Mouse (Mus musculus): Measurements from ENCODE around the gene Kif27. TPM values are rescaled to one million over a fixed set of nuclear protein-coding genes. Genes with fewer than 3 reads are reported as not detected.
A peak's percentile ranks its signal among the peaks of the same experiment; 100 is the strongest.
"Not testable (repeated sequence)": the region's sequence is repeated elsewhere in the genome, so short reads cannot be mapped to it uniquely, and the experiment has no call there.

Gene Kif27
- total RNA-seq (2014; rRNA removed) (under 0.01 TPM in 1 of 2 replicates, not detected in the other), polyA plus RNA-seq (2012; rRNA removed) (not detected in 2 replicates)

GRCm38 (mm10) chr13:58358629-58359303, at the start of gene Kif27:
Gene Kif27, minus strand, starts transcription at chr13:58359122.
- TF ChIP-seq POLR2A (IDR thresholded peaks at IDR 0.05; ENCODE audit: extremely low read depth, insufficient read depth, low read length), result no peak
- 3% methylated on average over 80 of the region's 85 CpGs for WGBS
- no peaks in the 10 kb centered on the region for H3K79me2 ChIP-seq (ENCODE audit: control insufficient read depth, insufficient read depth, low read length)
- H3K4me1 ChIP-seq (ENCODE audit: control insufficient read depth, insufficient read depth, low read length), result no peaks in the 10 kb centered on the region
- DNase-seq (ENCODE audit: extremely low read depth, low read depth, low spot score), result peak; percentile 80
- peak within 1 kb of the TSS; percentile 52 for H3K4me3 ChIP-seq (ENCODE audit: insufficient read depth, low read depth, low read length)
- no peak within 1 kb of the TSS for H3K27ac ChIP-seq (replicated peaks; ENCODE audit: insufficient read depth, low read depth, low read length)
- H3K9ac ChIP-seq (ENCODE audit: low read depth, low read length), result peak within 1 kb of the TSS; percentile 33
- H3K36me3 ChIP-seq (ENCODE audit: control insufficient read depth, insufficient read depth, low read length), result no peaks in the 10 kb centered on the region
- no peaks in the 10 kb centered on the region for H3K27me3 ChIP-seq (ENCODE audit: control insufficient read depth, insufficient read depth, low read length)

GRCm38 (mm10) chr13:58403243-58403642, 44.3 kb upstream of the Kif27 start, which contains the start of gene Hnrnpk:
Gene Hnrnpk, minus strand, starts transcription at chr13:58403343.
- not testable (repeated sequence) for H3K27me3 ChIP-seq (ENCODE audit: control insufficient read depth, insufficient read depth, low read length); H3K4me1 ChIP-seq (ENCODE audit: control insufficient read depth, insufficient read depth, low read length); DNase-seq (ENCODE audit: extremely low read depth, low read depth, low spot score)
- peak within 1 kb of the TSS; percentile 97 for H3K27ac ChIP-seq (replicated peaks; ENCODE audit: insufficient read depth, low read depth, low read length)
- H3K79me2 ChIP-seq (ENCODE audit: control insufficient read depth, insufficient read depth, low read length), result peaks cover 14% of the 10 kb centered on the region
- H3K36me3 ChIP-seq (ENCODE audit: control insufficient read depth, insufficient read depth, low read length), result peaks cover 13% of the 10 kb centered on the region
- H3K9ac ChIP-seq (ENCODE audit: low read depth, low read length), result peak within 1 kb of the TSS; percentile 98
- WGBS, result 8% methylated on average over 17 of the region's 17 CpGs
- H3K4me3 ChIP-seq (ENCODE audit: insufficient read depth, low read depth, low read length), result peak within 1 kb of the TSS; percentile 79

- DNase-seq (ENCODE audit: extremely low read depth, low read depth, low spot score), result no peak
- Histone ChIP-seq H3K4me3 (ENCODE audit: insufficient read depth, low read depth, low read length) (peak overlapping the region; percentile 79), H3K79me2 (ENCODE audit: control insufficient read depth, insufficient read depth, low read length) (peaks cover 15% of the 10 kb centered on the region), H3K4me1 (ENCODE audit: control insufficient read depth, insufficient read depth, low read length) (peaks cover 7% of the 10 kb centered on the region), H3K27me3 (ENCODE audit: control insufficient read depth, insufficient read depth, low read length) (no peaks in the 10 kb centered on the region), H3K27ac (replicated peaks; ENCODE audit: insufficient read depth, low read depth, low read length) (peak overlapping the region; percentile 92), H3K36me3 (ENCODE audit: control insufficient read depth, insufficient read depth, low read length) (peaks cover 16% of the 10 kb centered on the region), H3K9ac (ENCODE audit: low read depth, low read length) (peak overlapping the region; percentile 97)
- WGBS, result under 1% methylated on average over 45 of the region's 48 CpGs
- TF ChIP-seq CTCF (IDR thresholded peaks at IDR 0.05; ENCODE audit: low read depth, low read length) (no peak), POLR2A (IDR thresholded peaks at IDR 0.05; ENCODE audit: extremely low read depth, insufficient read depth, low read length) (no peak)
These were observed 43.8 kb upstream of the Kif27 start for GRCm38 (mm10) chr13:58402744-58403110.

- Histone ChIP-seq H3K4me1 (ENCODE audit: control insufficient read depth, insufficient read depth, low read length) (peaks cover 7% of the 10 kb centered on the region), H3K27ac (replicated peaks; ENCODE audit: insufficient read depth, low read depth, low read length) (peak within 1 kb of the TSS; percentile 97), H3K36me3 (ENCODE audit: control insufficient read depth, insufficient read depth, low read length) (peaks cover 18% of the 10 kb centered on the region), H3K79me2 (ENCODE audit: control insufficient read depth, insufficient read depth, low read length) (peaks cover 17% of the 10 kb centered on the region), H3K4me3 (ENCODE audit: insufficient read depth, low read depth, low read length) (peak within 1 kb of the TSS; percentile 79), H3K9ac (ENCODE audit: low read depth, low read length) (peak within 1 kb of the TSS; percentile 98), H3K27me3 (ENCODE audit: control insufficient read depth, insufficient read depth, low read length) (no peaks in the 10 kb centered on the region)
- WGBS, result under 1% methylated on average over 87 of the region's 91 CpGs
- DNase-seq (ENCODE audit: extremely low read depth, low read depth, low spot score), result peak; percentile 88
- TF ChIP-seq POLR2A (IDR thresholded peaks at IDR 0.05; ENCODE audit: extremely low read depth, insufficient read depth, low read length), result peak; percentile 95
- no peak for TF ChIP-seq CTCF (IDR thresholded peaks at IDR 0.05; ENCODE audit: low read depth, low read length)
These were observed 43.3 kb upstream of the Kif27 start, which contains the start of gene Rmi1 for GRCm38 (mm10) chr13:58402003-58402743. Gene Rmi1, plus strand, starts transcription at chr13:58402248.

GRCm38 (mm10) chr13:58401135-58402002, 42.4 kb upstream of the Kif27 start:
- TF ChIP-seq POLR2A (IDR thresholded peaks at IDR 0.05; ENCODE audit: extremely low read depth, insufficient read depth, low read length), result no peak
- TF ChIP-seq CTCF (IDR thresholded peaks at IDR 0.05; ENCODE audit: low read depth, low read length), result no peak
- WGBS, result under 1% methylated on average over 81 of the region's 100 CpGs
- peak overlapping the region; percentile 79 for H3K4me3 ChIP-seq (ENCODE audit: insufficient read depth, low read depth, low read length)
- peak overlapping the region; percentile 97 for H3K27ac ChIP-seq (replicated peaks; ENCODE audit: insufficient read depth, low read depth, low read length)
- peaks cover 23% of the 10 kb centered on the region for H3K36me3 ChIP-seq (ENCODE audit: control insufficient read depth, insufficient read depth, low read length)
- no peaks in the 10 kb centered on the region for H3K27me3 ChIP-seq (ENCODE audit: control insufficient read depth, insufficient read depth, low read length)
- H3K79me2 ChIP-seq (ENCODE audit: control insufficient read depth, insufficient read depth, low read length), result peaks cover 17% of the 10 kb centered on the region
- DNase-seq (ENCODE audit: extremely low read depth, low read depth, low spot score), result peak; percentile 42
- H3K9ac ChIP-seq (ENCODE audit: low read depth, low read length), result peak overlapping the region; percentile 98
- peaks cover 9% of the 10 kb centered on the region for H3K4me1 ChIP-seq (ENCODE audit: control insufficient read depth, insufficient read depth, low read length)
